Mouse (Mus musculus): Measurements from ENCODE around the gene Cpb2. TPM values are rescaled to one million over a fixed set of nuclear protein-coding genes. Genes with fewer than 3 reads are reported as not detected.

The Cpb2 gene
- polyA plus RNA-seq, 1 experiment = not detected

DNA sequence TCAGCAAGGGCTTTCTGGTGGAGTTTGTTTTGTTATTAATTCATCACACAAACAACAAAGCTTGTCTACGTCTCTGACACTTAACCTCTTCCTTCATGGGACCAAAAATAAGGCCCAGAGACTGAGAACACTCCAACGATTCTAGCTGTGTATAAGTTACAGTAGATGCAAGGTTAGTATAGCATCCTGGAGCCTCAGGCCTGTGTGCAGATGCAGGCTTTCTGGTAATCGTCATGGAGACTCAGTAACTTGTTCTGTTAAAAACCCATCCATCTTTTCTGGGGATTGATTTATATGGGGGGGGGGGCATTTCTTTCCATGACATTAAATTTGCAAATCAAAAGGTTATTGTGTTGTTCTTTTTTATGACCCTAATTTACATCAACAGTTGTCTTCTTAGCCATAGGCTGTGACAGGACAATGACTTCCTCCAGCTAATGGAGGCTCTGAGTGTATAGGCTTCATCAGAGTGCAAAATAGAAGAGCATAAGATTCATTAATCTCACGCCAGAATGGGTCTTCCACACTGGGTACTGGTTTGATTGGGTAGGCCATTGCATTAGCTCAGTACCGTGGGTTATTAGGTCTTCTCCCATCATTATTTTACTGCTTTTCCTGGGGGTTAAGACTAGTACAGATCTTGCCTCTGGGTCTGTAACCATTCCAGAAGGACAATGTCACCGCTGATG lies 36.6 kb upstream of the Cpb2 start:
- Histone ChIP-seq H3K4me3 (ENCODE audit: insufficient read depth, poor library complexity, severe bottlenecking) (no peak overlapping the region), H3K79me3 (ENCODE audit: low read depth) (no peaks in the 10 kb centered on the region), H3K36me3 (ENCODE audit: control insufficient read depth, insufficient read depth) (no peaks in the 10 kb centered on the region), H3K27me3 (ENCODE audit: control insufficient read depth, insufficient read depth, insufficient read length) (peaks cover 4% of the 10 kb centered on the region), H3ac (ENCODE audit: control insufficient read depth, insufficient read length, low read depth) (no peak overlapping the region), H3K79me2 (ENCODE audit: control insufficient read depth, insufficient read depth) (no peaks in the 10 kb centered on the region)
- TF ChIP-seq CTCF (IDR thresholded peaks at IDR 0.05; ENCODE audit: control insufficient read depth, insufficient read depth, insufficient read length) = no peak
- TF ChIP-seq FOSL1 (IDR thresholded peaks at IDR 0.05; ENCODE audit: insufficient read depth, low read length, poor library complexity, severe bottlenecking) = no peak

DNA sequence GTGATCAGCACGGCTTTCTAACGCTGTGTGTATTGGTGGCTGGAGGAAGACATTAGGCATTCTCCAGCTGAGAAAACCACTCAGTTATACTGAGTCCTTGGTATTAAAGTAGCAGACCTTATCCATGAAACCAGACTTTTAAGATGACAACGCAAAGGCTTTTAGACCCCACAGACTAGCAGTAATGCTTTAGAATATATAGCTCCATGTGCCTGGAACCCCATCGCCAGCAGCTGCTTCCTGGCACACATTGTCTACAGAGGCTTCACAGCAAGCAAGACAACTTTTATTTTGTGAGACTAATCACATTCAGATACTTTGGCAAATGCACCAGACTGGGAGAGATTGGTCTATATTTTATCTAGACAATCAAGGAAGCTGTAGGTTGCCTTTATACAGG lies 35.8 kb upstream of the Cpb2 start:
- Histone ChIP-seq H3K4me3 (ENCODE audit: insufficient read depth, poor library complexity, severe bottlenecking) (no peak overlapping the region), H3K79me2 (ENCODE audit: control insufficient read depth, insufficient read depth) (no peaks in the 10 kb centered on the region), H3K79me3 (ENCODE audit: low read depth) (no peaks in the 10 kb centered on the region), H3K27me3 (ENCODE audit: control insufficient read depth, insufficient read depth, insufficient read length) (peaks cover 10% of the 10 kb centered on the region), H3K36me3 (ENCODE audit: control insufficient read depth, insufficient read depth) (no peaks in the 10 kb centered on the region), H3ac (ENCODE audit: control insufficient read depth, insufficient read length, low read depth) (no peak overlapping the region)
- no peak for TF ChIP-seq MYOD1 (IDR thresholded peaks at IDR 0.05; ENCODE audit: control insufficient read depth, insufficient read length, low read depth)
- no peak for TF ChIP-seq MYOG (IDR thresholded peaks at IDR 0.05; ENCODE audit: control insufficient read depth, extremely low read depth, insufficient read length)
- TF ChIP-seq FOSL1 (IDR thresholded peaks at IDR 0.05; ENCODE audit: insufficient read depth, low read length, poor library complexity, severe bottlenecking) = no peak
- no peak for TF ChIP-seq CTCF (IDR thresholded peaks at IDR 0.05; ENCODE audit: control insufficient read depth, insufficient read depth, insufficient read length)
- no peak for TF ChIP-seq USF1 (IDR thresholded peaks at IDR 0.05; ENCODE audit: low read depth)
- no peak for TF ChIP-seq CEBPB (IDR thresholded peaks at IDR 0.05; ENCODE audit: low read depth)
- no peak for TF ChIP-seq MAX (IDR thresholded peaks at IDR 0.05)

DNA sequence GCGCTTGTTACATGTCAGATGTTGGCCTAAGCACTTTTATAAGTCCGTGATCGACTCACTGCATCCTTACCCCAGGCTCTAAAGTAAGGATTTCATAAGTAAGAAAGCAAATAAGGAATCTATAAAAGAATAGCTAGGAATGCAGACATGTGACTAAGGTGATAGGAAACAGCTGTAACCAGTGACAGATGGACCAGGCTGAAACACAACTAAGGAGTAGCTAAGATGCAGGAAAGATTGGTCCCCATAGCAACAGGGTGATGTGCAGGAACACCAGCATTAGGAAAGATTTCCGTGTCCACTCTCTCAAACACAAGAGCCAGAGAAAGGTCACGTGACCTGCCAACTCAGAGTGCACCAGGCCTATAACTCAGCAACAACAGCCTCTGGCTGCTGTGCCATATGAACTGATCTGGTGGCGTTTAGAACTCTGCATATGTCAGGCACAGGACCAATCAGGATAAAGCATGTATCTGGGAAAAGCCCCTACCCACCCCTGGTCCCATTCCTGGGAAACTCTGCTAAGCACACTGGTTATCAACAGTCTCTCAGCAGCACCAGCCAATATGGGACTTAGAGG lies 33.4 kb upstream of the Cpb2 start:
- H3K79me2 ChIP-seq (ENCODE audit: control insufficient read depth, insufficient read depth) = no peaks in the 10 kb centered on the region
- no peaks in the 10 kb centered on the region for H3K79me3 ChIP-seq (ENCODE audit: low read depth)
- H3K36me3 ChIP-seq (ENCODE audit: control insufficient read depth, insufficient read depth) = no peaks in the 10 kb centered on the region
- H3K27me3 ChIP-seq (ENCODE audit: control insufficient read depth, insufficient read depth, insufficient read length) = peaks cover 13% of the 10 kb centered on the region
- no peak overlapping the region for H3K4me3 ChIP-seq (ENCODE audit: insufficient read depth, poor library complexity, severe bottlenecking)
- TF ChIP-seq USF1 (IDR thresholded peaks at IDR 0.05; ENCODE audit: low read depth) = peak; percentile 64
- TF ChIP-seq CEBPB (IDR thresholded peaks at IDR 0.05; ENCODE audit: low read depth) = no peak
- TF ChIP-seq MYOD1 (IDR thresholded peaks at IDR 0.05; ENCODE audit: control insufficient read depth, insufficient read length, low read depth) = no peak
- no peak overlapping the region for H3ac ChIP-seq (ENCODE audit: control insufficient read depth, insufficient read length, low read depth)

DNA sequence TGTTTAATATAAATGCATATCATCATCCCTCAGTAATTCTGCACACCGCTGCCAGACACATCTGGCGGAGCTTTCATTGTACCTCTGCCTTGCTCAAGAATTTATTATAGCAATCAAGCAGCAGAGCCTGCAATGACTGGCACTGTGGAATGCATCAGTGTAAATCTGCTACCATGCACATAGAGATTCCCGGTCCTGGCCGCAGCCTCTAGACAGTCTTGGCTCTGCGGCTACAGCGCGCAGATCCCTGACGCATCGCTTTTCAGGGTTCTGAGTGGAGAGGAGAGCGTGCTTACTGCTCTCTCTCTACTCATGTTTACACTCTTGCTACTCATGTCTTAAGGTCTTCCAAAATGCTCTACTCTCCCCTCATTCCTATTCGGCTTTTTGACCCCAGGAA lies 28.3 kb upstream of the Cpb2 start:
- peaks cover 29% of the 10 kb centered on the region for H3K27me3 ChIP-seq (ENCODE audit: control insufficient read depth, insufficient read depth, insufficient read length)
- TF ChIP-seq CTCF (IDR thresholded peaks at IDR 0.05; ENCODE audit: control insufficient read depth, insufficient read depth, insufficient read length) = no peak

DNA sequence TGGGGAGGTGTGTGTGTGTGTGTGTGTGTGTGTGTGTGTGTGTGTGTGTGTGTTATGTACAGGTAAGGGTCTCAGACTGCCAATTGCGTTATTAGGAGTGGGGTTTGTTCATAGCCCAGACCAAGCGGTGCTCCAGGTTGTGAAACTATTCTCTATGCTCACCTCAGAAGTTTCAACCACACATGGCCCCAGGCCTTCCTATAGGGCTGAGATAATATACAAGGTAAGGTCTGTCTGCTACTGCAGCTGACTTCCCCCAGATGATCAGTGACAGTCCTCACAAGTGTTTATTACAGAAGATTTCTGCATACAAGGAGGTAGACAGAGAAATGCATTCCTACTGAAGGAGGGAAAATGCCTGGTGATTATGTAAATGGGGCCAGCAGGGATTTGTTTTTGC lies 23.2 kb upstream of the Cpb2 start:
- peaks cover 21% of the 10 kb centered on the region for H3K27me3 ChIP-seq (ENCODE audit: control insufficient read depth, insufficient read depth, insufficient read length)
- H3K79me3 ChIP-seq (ENCODE audit: low read depth) = no peaks in the 10 kb centered on the region
- H3K79me2 ChIP-seq (ENCODE audit: control insufficient read depth, insufficient read depth) = no peaks in the 10 kb centered on the region
- H3K36me3 ChIP-seq (ENCODE audit: control insufficient read depth, insufficient read depth) = no peaks in the 10 kb centered on the region
- no peak overlapping the region for H3K4me3 ChIP-seq (ENCODE audit: insufficient read depth, poor library complexity, severe bottlenecking)
- H3ac ChIP-seq (ENCODE audit: control insufficient read depth, insufficient read length, low read depth) = no peak overlapping the region
- no peak for TF ChIP-seq MYOD1 (IDR thresholded peaks at IDR 0.05; ENCODE audit: control insufficient read depth, insufficient read length, low read depth)
- no peak for TF ChIP-seq FOSL1 (IDR thresholded peaks at IDR 0.05; ENCODE audit: insufficient read depth, low read length, poor library complexity, severe bottlenecking)
- no peak for TF ChIP-seq MYOG (IDR thresholded peaks at IDR 0.05; ENCODE audit: control insufficient read depth, extremely low read depth, insufficient read length)
- no peak for TF ChIP-seq USF1 (IDR thresholded peaks at IDR 0.05; ENCODE audit: low read depth)
- no peak for TF ChIP-seq CEBPB (IDR thresholded peaks at IDR 0.05; ENCODE audit: low read depth)
- no peak for TF ChIP-seq MAX (IDR thresholded peaks at IDR 0.05)
- TF ChIP-seq CTCF (IDR thresholded peaks at IDR 0.05; ENCODE audit: control insufficient read depth, insufficient read depth, insufficient read length) = no peak

More for the DNA sequence above, 28.3 kb upstream of the Cpb2 start:
- H3ac ChIP-seq (ENCODE audit: control insufficient read depth, insufficient read length, low read depth) = no peak overlapping the region
- H3K36me3 ChIP-seq (ENCODE audit: control insufficient read depth, insufficient read depth) = no peaks in the 10 kb centered on the region
- H3K79me3 ChIP-seq (ENCODE audit: low read depth) = no peaks in the 10 kb centered on the region
- H3K79me2 ChIP-seq (ENCODE audit: control insufficient read depth, insufficient read depth) = no peaks in the 10 kb centered on the region
- no peak overlapping the region for H3K4me3 ChIP-seq (ENCODE audit: insufficient read depth, poor library complexity, severe bottlenecking)

DNA sequence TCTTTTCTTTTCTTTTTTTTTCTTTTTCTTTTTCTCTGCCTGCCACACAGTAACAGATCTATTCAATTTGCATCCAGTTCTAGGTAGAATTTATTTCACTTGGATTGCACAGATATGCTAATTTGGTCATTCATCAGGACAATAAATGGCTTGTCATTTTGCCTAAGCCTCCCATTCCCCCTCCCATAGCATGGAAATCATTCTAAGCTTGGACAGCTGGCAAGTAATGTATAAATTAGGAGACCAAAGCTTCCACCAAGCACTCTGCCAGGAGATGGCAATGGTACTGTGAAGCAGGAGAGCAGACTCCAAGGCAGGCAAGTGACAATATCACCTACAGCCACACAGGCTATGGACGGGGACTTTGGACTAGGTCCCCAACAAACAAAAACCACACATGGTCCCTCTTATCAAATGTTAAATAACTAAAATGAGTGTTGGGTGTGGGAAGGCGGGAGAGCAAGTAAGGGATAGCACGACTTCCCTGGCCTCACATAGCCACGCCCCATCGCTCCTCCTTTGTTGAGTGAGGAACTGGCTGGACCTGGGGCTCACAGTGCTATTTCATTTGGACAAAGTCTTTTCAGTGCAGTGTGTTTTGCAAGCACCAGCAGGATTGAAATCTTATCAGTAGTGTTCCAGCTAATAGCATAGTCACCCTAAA lies 22.7 kb upstream of the Cpb2 start:
- no peak for TF ChIP-seq MAX (IDR thresholded peaks at IDR 0.05)
- no peak for TF ChIP-seq CTCF (IDR thresholded peaks at IDR 0.05; ENCODE audit: control insufficient read depth, insufficient read depth, insufficient read length)
- no peak for TF ChIP-seq FOSL1 (IDR thresholded peaks at IDR 0.05; ENCODE audit: insufficient read depth, low read length, poor library complexity, severe bottlenecking)
- no peak for TF ChIP-seq MYOD1 (IDR thresholded peaks at IDR 0.05; ENCODE audit: control insufficient read depth, insufficient read length, low read depth)
- TF ChIP-seq MYOG (IDR thresholded peaks at IDR 0.05; ENCODE audit: control insufficient read depth, extremely low read depth, insufficient read length) = no peak
- TF ChIP-seq USF1 (IDR thresholded peaks at IDR 0.05; ENCODE audit: low read depth) = no peak

More for the DNA sequence above, 22.7 kb upstream of the Cpb2 start:
- no peaks in the 10 kb centered on the region for H3K36me3 ChIP-seq (ENCODE audit: control insufficient read depth, insufficient read depth)
- no peak overlapping the region for H3ac ChIP-seq (ENCODE audit: control insufficient read depth, insufficient read length, low read depth)
- peaks cover 16% of the 10 kb centered on the region for H3K27me3 ChIP-seq (ENCODE audit: control insufficient read depth, insufficient read depth, insufficient read length)
- H3K79me3 ChIP-seq (ENCODE audit: low read depth) = no peaks in the 10 kb centered on the region
- H3K4me3 ChIP-seq (ENCODE audit: insufficient read depth, poor library complexity, severe bottlenecking) = no peak overlapping the region
- no peaks in the 10 kb centered on the region for H3K79me2 ChIP-seq (ENCODE audit: control insufficient read depth, insufficient read depth)
